Mouse (Mus musculus): ENCODE measurements around the gene Rrp12. TPM values are rescaled to one million over a fixed set of nuclear protein-coding genes. Genes with fewer than 3 reads are reported as not detected.
A peak's percentile ranks its signal among the peaks of the same experiment; 100 is the strongest.
"Not testable (repeated sequence)": the region's sequence is repeated elsewhere in the genome, so short reads cannot be mapped to it uniquely, and the experiment has no call there.

Rrp12 gene
- 10 to 100 TPM; 39.2 to 42.1 TPM for total RNA-seq (2021)
- long read RNA-seq, experiment 1, full-length matches to known transcripts = 38 of 57 reads
- long read RNA-seq, experiment 1, partial matches to known transcripts = 13 of 57 reads
- long read RNA-seq, experiment 1, other reads (novel, unspliced or antisense) = 6 of 57 reads
- long read RNA-seq, experiment 2, full-length matches to known transcripts = 26 of 46 reads
- long read RNA-seq, experiment 2, partial matches to known transcripts = 15 of 46 reads
- long read RNA-seq, experiment 2, other reads (novel, unspliced or antisense) = 5 of 46 reads

GRCm38 (mm10) chr19:41895460-41896318 is at the start of gene Rrp12:
Rrp12 (minus strand) TSS chr19:41896173.
- DNase-seq (ENCODE audit: low spot score in 2 of 2) = peak; percentile 87 to 91
- intact Hi-C loops (cut with DNase I) = loop anchor here (5.0 kb wide), 1 partner anchor 132 kb away; no protein-coding TSS in a partner anchor

- intact Hi-C loops (cut with DNase I) = no loop called here
- no peak for DNase-seq (ENCODE audit: low spot score in 2 of 2)
These were observed 47.9 kb upstream of the Rrp12 start for GRCm38 (mm10) chr19:41943841-41944240.

DNA sequence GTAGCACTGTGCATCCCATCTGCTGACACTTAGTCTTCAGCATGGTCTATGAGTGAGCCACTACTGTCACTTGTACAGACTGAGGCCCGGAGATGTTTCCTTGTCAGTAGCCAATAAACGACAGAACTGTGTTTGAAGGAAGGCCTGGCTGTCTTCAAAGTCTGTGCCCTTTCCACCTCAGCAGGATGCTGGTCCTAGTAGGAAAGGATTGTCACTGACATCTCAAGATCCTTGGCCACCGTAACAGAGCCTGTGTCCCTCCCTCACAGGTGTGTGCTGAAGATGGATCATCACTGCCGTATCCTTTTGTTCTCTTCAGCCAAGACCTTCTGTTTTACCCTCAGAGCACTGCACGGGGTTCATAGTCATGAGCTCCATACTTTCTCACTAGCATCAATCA is 42.6 kb upstream of the Rrp12 start:
- intact Hi-C loops (cut with DNase I) = no loop called here
- DNase-seq (ENCODE audit: low spot score in 2 of 2) = no peak

- intact Hi-C loops (cut with DNase I) = no loop called here
- no peak for DNase-seq (ENCODE audit: low spot score in 2 of 2)
These were observed 39.9 kb upstream of the Rrp12 start for GRCm38 (mm10) chr19:41935921-41936320.

DNA sequence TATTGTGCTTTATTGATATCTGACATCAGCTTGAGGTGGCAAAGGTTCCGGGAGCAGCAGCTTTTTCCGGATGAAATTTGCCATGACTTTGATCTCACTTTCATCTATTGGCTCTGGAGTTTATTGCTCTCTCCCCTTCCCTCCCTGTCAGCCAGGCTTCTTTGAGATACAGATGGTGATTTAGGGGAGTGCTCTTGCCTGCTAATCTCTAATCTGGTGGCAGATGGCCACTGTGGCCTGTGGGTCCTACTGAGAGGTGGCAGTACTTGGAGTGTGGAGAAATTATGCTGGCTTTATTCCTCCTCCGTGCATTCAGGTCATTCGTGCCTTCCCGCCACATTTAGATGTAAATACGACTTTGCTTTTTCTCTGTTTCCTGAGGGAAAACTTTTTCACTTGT is 38.2 kb upstream of the Rrp12 start:
- no peak for DNase-seq (ENCODE audit: low spot score in 2 of 2)
- intact Hi-C loops (cut with DNase I) = no loop called here

DNA sequence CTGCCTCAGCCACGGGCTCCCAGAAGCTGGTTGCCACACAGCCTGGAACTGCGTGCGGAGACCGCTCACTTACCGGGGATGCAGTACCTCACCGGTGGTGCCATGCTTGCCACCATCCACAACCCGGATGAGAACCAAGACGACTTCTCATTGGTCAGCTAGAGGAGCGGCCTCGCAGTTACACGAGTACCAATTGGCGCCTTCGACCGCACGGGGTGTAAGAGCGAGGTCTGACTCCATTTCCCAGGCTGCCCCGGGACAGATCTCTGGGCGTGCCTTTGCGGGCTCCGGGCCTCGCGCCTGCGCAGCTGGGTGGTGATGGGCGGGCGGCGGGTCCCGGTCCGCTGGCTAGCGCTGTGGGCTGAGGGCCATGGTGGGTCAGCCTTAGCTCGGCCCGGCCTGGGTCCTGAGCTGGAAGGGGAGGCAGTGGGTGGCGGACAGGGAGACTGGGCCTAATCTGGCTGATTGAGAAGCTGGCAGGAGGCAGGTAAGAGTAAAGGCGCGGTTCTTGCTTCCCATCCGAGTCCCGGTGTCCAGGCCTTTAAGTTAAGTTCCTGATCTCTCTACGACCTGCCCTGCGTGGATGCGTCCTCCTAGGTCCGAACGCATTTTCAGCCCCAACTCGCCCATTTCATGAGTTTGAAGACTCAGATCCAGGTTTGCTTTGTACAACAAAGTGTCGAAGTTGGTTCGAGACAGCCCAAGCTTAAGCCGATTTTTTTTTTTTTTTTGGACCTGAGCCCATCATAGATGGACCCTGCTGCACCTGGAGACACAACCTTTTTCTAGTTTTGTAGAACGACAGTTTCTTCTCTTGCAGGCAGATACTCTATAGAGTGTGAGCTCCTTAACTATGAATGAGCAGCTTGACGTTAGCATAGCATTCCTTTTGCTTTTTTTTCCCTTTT is 37.5 kb upstream of the Rrp12 start, which contains the start of the genes Exosc1 and Zdhhc16:
Exosc1 (minus strand) TSS at position 245 of the 908 bp plus-strand sequence.
Zdhhc16 (plus strand) TSS at position 302 of the 908 bp plus-strand sequence.
- intact Hi-C loops (cut with DNase I) = no loop called here
- DNase-seq (ENCODE audit: low spot score in 2 of 2) = peak; percentile 99

DNA sequence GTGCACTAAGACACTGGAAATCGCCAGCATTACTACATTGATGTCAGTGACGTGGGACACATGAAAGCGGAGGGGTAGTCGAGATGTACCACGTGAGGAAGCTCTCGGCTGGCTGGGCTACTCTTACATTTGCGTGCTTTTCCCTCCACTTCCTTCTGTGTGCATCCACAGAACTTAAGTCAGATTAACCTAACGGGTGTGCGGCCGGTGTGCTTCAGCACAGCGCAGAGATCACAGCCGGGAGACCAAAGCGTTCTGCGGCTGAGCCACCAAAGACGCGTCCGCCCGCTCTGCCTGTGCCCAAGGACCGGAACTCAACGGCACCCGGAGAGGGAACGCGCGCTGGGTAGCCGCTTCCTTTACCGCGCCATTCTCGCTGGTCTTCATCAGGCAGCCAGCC is 36.7 kb upstream of the Rrp12 start:
- peak; percentile 26 to 49 for DNase-seq (ENCODE audit: low spot score in 2 of 2)
- intact Hi-C loops (cut with DNase I) = no loop called here

DNA sequence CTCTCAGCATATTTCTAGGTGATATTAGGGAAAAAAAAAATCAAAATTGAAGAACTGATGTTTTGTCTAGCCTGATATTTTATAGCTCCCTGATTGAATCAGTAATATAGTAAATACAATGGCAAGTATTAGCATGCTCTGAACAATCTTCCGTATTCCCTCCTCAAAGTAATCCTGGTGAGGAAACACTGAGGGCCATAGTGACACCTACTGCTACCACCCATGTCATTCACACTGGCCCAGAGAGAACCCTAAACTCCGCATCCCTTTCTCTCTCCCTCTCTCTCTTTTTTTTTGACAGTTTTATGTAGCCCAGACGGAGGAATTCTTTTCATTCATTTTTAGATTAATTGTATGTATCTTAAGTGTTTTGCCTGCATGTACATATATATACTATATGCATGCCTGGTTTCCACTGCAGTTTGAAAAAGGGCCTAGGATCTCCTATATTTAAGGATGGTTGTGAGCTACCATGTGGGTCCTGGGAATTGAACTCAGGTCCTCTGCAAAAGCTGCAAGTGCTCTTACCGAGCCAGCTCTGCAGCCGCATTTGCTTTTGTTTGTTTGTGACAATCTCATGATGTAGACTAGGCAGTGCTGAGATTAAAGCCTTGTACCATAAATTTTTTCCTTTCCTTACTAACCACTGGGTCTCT is 24.6 kb upstream of the Rrp12 start:
- intact Hi-C loops (cut with DNase I) = no loop called here
- no peak for DNase-seq (ENCODE audit: low spot score in 2 of 2)

GRCm38 (mm10) chr19:41919471-41919870 is 23.5 kb upstream of the Rrp12 start:
- intact Hi-C loops (cut with DNase I) = no loop called here
- DNase-seq (ENCODE audit: low spot score in 2 of 2) = no peak

DNA sequence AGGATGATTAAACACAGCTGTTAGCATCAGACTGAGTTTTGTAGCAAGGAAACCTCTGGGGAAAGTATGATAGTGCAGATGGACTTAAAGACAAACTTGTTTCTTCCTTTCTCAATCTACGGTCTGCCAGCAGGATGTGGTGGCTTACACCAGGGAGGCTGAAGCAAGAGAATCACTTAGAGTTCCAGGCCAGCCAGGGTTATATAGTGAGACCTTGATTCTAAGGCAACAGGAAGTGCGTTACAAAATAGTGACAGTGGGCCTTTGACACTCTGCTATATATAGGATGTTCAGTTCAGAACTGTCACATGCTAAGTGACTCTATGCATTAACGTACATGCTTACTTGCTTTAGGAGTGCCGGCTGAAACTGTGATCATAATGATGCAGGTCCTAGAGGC is 20.9 kb upstream of the Rrp12 start:
- intact Hi-C loops (cut with DNase I) = no loop called here
- DNase-seq (ENCODE audit: low spot score in 2 of 2) = no peak

DNA sequence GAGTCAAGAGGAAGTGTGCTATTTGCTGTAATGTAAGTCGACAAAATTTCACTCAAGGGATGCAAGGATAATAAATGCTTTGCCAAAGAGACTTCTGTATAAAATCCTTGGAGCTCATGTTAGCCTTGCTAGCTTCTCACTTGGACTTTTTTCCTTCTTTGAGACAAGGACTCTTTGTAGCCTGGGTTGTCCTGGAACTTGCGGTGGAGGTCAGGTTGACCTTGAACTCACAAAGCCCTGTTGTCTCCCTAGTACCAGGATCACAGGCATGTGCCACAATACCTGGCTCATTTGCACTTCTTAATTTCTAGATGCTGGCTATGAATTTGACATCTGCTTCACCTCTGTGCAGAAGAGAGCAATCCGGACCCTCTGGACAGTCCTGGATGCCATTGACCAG is 19.3 kb upstream of the Rrp12 start:
- no peak for DNase-seq (ENCODE audit: low spot score in 2 of 2)
- intact Hi-C loops (cut with DNase I) = no loop called here

DNA sequence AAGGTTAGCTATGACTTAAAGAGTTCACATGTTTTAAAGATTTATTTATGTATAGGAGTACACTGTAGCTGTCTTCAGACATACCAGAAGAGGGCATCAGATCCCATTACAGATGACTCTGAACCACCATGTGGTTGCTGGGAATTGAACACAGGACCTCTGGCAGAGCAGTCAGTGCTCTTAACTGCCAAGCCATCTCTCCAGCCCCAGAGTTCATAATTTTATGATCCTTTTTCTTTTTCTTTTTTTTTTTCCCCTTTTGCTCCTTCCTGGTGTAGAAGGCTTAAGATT is 18.6 kb upstream of the Rrp12 start:
- DNase-seq (ENCODE audit: low spot score in 2 of 2); intact Hi-C loops (cut with DNase I): not testable (repeated sequence)

DNA sequence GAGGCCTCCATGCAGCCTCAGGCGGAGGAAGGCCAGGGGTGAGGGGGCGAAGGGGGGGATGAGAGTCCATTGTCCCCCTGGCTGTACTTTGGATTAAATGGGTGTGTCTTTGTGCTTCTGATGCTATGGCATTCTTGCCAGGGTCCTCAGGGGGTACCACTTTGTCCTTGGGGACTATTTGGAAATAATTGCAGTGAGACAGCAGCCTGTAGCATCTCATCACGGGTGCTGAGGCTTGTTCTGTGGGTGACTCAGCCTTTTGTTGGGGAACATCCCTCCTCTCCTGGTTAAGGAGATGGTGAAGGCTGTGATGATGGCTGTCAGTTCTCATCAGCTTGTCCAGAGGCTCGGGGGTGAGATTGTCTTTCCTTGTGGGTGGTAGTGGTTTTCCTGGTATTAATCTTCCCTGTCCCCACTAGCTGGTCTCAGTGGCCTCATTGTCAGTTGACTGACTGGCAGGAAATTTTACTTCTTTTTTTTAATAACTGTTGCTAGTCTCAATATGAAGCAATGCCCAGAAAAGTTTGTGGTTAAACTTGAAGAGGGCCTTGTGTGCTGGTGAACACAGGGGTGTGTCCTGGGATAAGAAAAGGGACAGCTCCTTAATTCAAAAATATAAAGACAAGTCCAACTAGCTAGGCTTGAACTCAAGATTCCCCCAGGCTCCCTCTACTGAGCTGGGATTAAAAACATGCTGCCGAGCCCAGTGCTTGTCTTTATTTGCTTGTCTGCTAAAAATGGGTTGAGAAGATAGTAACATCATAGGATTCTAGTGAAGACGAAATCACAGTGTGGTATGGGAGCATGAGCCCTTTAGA is 18.0 kb upstream of the Rrp12 start:
- intact Hi-C loops (cut with DNase I) = no loop called here
- DNase-seq (ENCODE audit: low spot score in 2 of 2) = no peak

- intact Hi-C loops (cut with DNase I) = no loop called here
These were observed 16.4 kb upstream of the Rrp12 start for GRCm38 (mm10) chr19:41912121-41913080.

GRCm38 (mm10) chr19:41911178-41912073 is 15.5 kb upstream of the Rrp12 start, which contains the start of gene Pgam1:
Pgam1 (plus strand) TSS chr19:41911923.
- intact Hi-C loops (cut with DNase I) = no loop called here
- peak; percentile 97 to 98 for DNase-seq (ENCODE audit: low spot score in 2 of 2)

More at GRCm38 (mm10) chr19:41912121-41913080, 16.4 kb upstream of the Rrp12 start:
- peak in 1 of 2 experiments; percentile 20 for DNase-seq (ENCODE audit: low spot score in 2 of 2)

- DNase-seq (ENCODE audit: low spot score in 2 of 2) = no peak
- intact Hi-C loops (cut with DNase I) = no loop called here
These were observed 14.4 kb upstream of the Rrp12 start for GRCm38 (mm10) chr19:41910396-41910795.

Measured in left cerebral cortex, postnatal 14 days (tissue).